Mouse (Mus musculus): ENCODE data around the gene Hes7.

Gene Hes7

GRCm38 (mm10) chr11:69088103-69088855 lies 31.9 kb upstream of the Hes7 start, which contains the start of gene Vamp2:
Gene Vamp2, plus strand, starts transcription at chr11:69088490.
- peak; percentile 71 for DNase-seq (ENCODE audit: low read depth, low spot score)

GRCm38 (mm10) chr11:69088856-69089615 lies 31.2 kb upstream of the Hes7 start:
- DNase-seq (ENCODE audit: low read depth, low spot score): no peak

GRCm38 (mm10) chr11:69089616-69090290 lies 30.5 kb upstream of the Hes7 start:
- DNase-seq (ENCODE audit: low read depth, low spot score): no peak

GRCm38 (mm10) chr11:69090367-69090766 lies 29.8 kb upstream of the Hes7 start:
- DNase-seq (ENCODE audit: low read depth, low spot score): no peak

GRCm38 (mm10) chr11:69091566-69092385 lies 28.4 kb upstream of the Hes7 start:
- DNase-seq (ENCODE audit: low read depth, low spot score): no peak

- peak; percentile 89 for DNase-seq (ENCODE audit: low read depth, low spot score)
Observed at GRCm38 (mm10) chr11:69092386-69092751, 27.8 kb upstream of the Hes7 start.

- peak; percentile 43 for DNase-seq (ENCODE audit: low read depth, low spot score)
Observed at GRCm38 (mm10) chr11:69092871-69093270, 27.3 kb upstream of the Hes7 start.

- peak; percentile 59 for DNase-seq (ENCODE audit: low read depth, low spot score)
Observed at GRCm38 (mm10) chr11:69093856-69094255, 26.3 kb upstream of the Hes7 start.

- DNase-seq (ENCODE audit: low read depth, low spot score): peak; percentile 100
Observed at GRCm38 (mm10) chr11:69094697-69095429, 25.3 kb upstream of the Hes7 start, which contains the start of gene Per1. Gene Per1, plus strand, starts transcription at chr11:69095217.

- peak; percentile 72 for DNase-seq (ENCODE audit: low read depth, low spot score)
Observed at GRCm38 (mm10) chr11:69095511-69096231, 24.5 kb upstream of the Hes7 start.

- peak; percentile 88 for DNase-seq (ENCODE audit: low read depth, low spot score)
Observed at GRCm38 (mm10) chr11:69096360-69096986, 23.7 kb upstream of the Hes7 start.

- DNase-seq (ENCODE audit: low read depth, low spot score): peak; percentile 98
Observed at GRCm38 (mm10) chr11:69096987-69097900, 23.0 kb upstream of the Hes7 start.

GRCm38 (mm10) chr11:69098039-69098761 lies 22.0 kb upstream of the Hes7 start:
- no peak for DNase-seq (ENCODE audit: low read depth, low spot score)

GRCm38 (mm10) chr11:69098762-69099091 lies 21.5 kb upstream of the Hes7 start:
- DNase-seq (ENCODE audit: low read depth, low spot score): peak; percentile 96

GRCm38 (mm10) chr11:69099177-69099914 lies 20.9 kb upstream of the Hes7 start:
- peak; percentile 80 for DNase-seq (ENCODE audit: low read depth, low spot score)

- peak; percentile 93 for DNase-seq (ENCODE audit: low read depth, low spot score)
Observed at GRCm38 (mm10) chr11:69099915-69100345, 20.3 kb upstream of the Hes7 start.
